Mouse (Mus musculus): ENCODE data around the gene Asb18. TPM values are rescaled to one million over a fixed set of nuclear protein-coding genes. Genes with fewer than 3 reads are reported as not detected.

The Asb18 gene
- polyA plus RNA-seq, 1 experiment from 2014 or later = not detected

GRCm38 (mm10) chr1:89992256-89992655 lies 22.2 kb downstream of the Asb18 start:
- Histone ChIP-seq H3K36me3 (ENCODE audit: control insufficient read depth, insufficient read depth, low read length) (no peaks in the 10 kb centered on the region), H3K4me2 (ENCODE audit: low read depth, low read length) (peak overlapping the region; percentile 38; the same call in 1 of the 2 replicates), H3K27ac (ENCODE audit: low read length) (no peak overlapping the region), H3K4me3 (ENCODE audit: low read length) (peak overlapping the region; percentile 18; the same call in 1 of the 2 replicates), H3K9ac (ENCODE audit: low read depth, low read length) (no peak overlapping the region), H3K4me1 (ENCODE audit: control insufficient read depth, insufficient read depth, low read length) (peaks cover 3% of the 10 kb centered on the region; the same call in 1 of the 2 replicates), H3K9me3 (ENCODE audit: control insufficient read depth, low read length) (no peaks in the 10 kb centered on the region), H3K27me3 (replicated peaks; ENCODE audit: control insufficient read depth, insufficient read depth, low read length) (peaks cover 33% of the 10 kb centered on the region)
- no peak for ATAC-seq
- WGBS = 3% methylated on average over 25 of the region's 25 CpGs

- Histone ChIP-seq H3K4me3 (ENCODE audit: low read length) (no peak overlapping the region), H3K27ac (ENCODE audit: low read length) (no peak overlapping the region), H3K27me3 (replicated peaks; ENCODE audit: control insufficient read depth, insufficient read depth, low read length) (peaks cover 2% of the 10 kb centered on the region; the same call in 1 of the 2 replicates), H3K9me3 (ENCODE audit: control insufficient read depth, low read length) (no peaks in the 10 kb centered on the region), H3K36me3 (ENCODE audit: control insufficient read depth, insufficient read depth, low read length) (no peaks in the 10 kb centered on the region), H3K4me1 (ENCODE audit: control insufficient read depth, insufficient read depth, low read length) (no peaks in the 10 kb centered on the region), H3K9ac (ENCODE audit: low read depth, low read length) (no peak overlapping the region), H3K4me2 (ENCODE audit: low read depth, low read length) (no peak overlapping the region)
- no peak for ATAC-seq
- WGBS = 89% methylated on average over 8 of the region's 8 CpGs
Observed at GRCm38 (mm10) chr1:89977261-89977660, 37.2 kb downstream of the Asb18 start.

GRCm38 (mm10) chr1:89976411-89976810 lies 38.1 kb downstream of the Asb18 start:
- Histone ChIP-seq H3K36me3 (ENCODE audit: control insufficient read depth, insufficient read depth, low read length) (no peaks in the 10 kb centered on the region), H3K27ac (ENCODE audit: low read length) (no peak overlapping the region), H3K4me1 (ENCODE audit: control insufficient read depth, insufficient read depth, low read length) (no peaks in the 10 kb centered on the region), H3K9ac (ENCODE audit: low read depth, low read length) (no peak overlapping the region), H3K9me3 (ENCODE audit: control insufficient read depth, low read length) (no peaks in the 10 kb centered on the region), H3K27me3 (replicated peaks; ENCODE audit: control insufficient read depth, insufficient read depth, low read length) (no peaks in the 10 kb centered on the region), H3K4me3 (ENCODE audit: low read length) (no peak overlapping the region), H3K4me2 (ENCODE audit: low read depth, low read length) (no peak overlapping the region)
- WGBS = 77% methylated on average over 8 of the region's 8 CpGs
- no peak for ATAC-seq

- ATAC-seq = no peak
- 77% methylated on average over 8 of the region's 8 CpGs for WGBS
- H3K4me1 ChIP-seq (ENCODE audit: control insufficient read depth, insufficient read depth, low read length) = no peaks in the 10 kb centered on the region
- H3K4me2 ChIP-seq (ENCODE audit: low read depth, low read length) = no peak overlapping the region
- no peak overlapping the region for H3K9ac ChIP-seq (ENCODE audit: low read depth, low read length)
- no peaks in the 10 kb centered on the region for H3K9me3 ChIP-seq (ENCODE audit: control insufficient read depth, low read length)
- H3K27ac ChIP-seq (ENCODE audit: low read length) = no peak overlapping the region
- H3K36me3 ChIP-seq (ENCODE audit: control insufficient read depth, insufficient read depth, low read length) = no peaks in the 10 kb centered on the region
- peaks cover 10% of the 10 kb centered on the region for H3K27me3 ChIP-seq (replicated peaks; ENCODE audit: control insufficient read depth, insufficient read depth, low read length)
- H3K4me3 ChIP-seq (ENCODE audit: low read length) = no peak overlapping the region
Observed at GRCm38 (mm10) chr1:89974541-89974940, 39.9 kb downstream of the Asb18 start.

GRCm38 (mm10) chr1:89971848-89972247 lies 42.6 kb downstream of the Asb18 start:
- no peak overlapping the region for H3K27ac ChIP-seq (ENCODE audit: low read length)
- 41% methylated on average over 8 of the region's 8 CpGs for WGBS
- no peaks in the 10 kb centered on the region for H3K36me3 ChIP-seq (ENCODE audit: control insufficient read depth, insufficient read depth, low read length)
- H3K4me1 ChIP-seq (ENCODE audit: control insufficient read depth, insufficient read depth, low read length) = no peaks in the 10 kb centered on the region; the same call in 1 of the 2 replicates
- no peak overlapping the region for H3K4me3 ChIP-seq (ENCODE audit: low read length)
- peaks cover 32% of the 10 kb centered on the region for H3K27me3 ChIP-seq (replicated peaks; ENCODE audit: control insufficient read depth, insufficient read depth, low read length)
- H3K9me3 ChIP-seq (ENCODE audit: control insufficient read depth, low read length) = no peaks in the 10 kb centered on the region
- H3K9ac ChIP-seq (ENCODE audit: low read depth, low read length) = no peak overlapping the region
- ATAC-seq = no peak
- H3K4me2 ChIP-seq (ENCODE audit: low read depth, low read length) = no peak overlapping the region

GRCm38 (mm10) chr1:89969714-89970110 lies 44.8 kb downstream of the Asb18 start:
- no peak for ATAC-seq
- peaks cover 35% of the 10 kb centered on the region for H3K27me3 ChIP-seq (replicated peaks; ENCODE audit: control insufficient read depth, insufficient read depth, low read length)
- 82% methylated on average over 4 of the region's 4 CpGs for WGBS

GRCm38 (mm10) chr1:89969072-89969713 lies 45.3 kb downstream of the Asb18 start:
- WGBS = 56% methylated on average over 10 of the region's 10 CpGs
- peaks cover 35% of the 10 kb centered on the region for H3K27me3 ChIP-seq (replicated peaks; ENCODE audit: control insufficient read depth, insufficient read depth, low read length)
- no peaks in the 10 kb centered on the region for H3K36me3 ChIP-seq (ENCODE audit: control insufficient read depth, insufficient read depth, low read length)
- no peaks in the 10 kb centered on the region; the same call in 1 of the 2 replicates for H3K4me1 ChIP-seq (ENCODE audit: control insufficient read depth, insufficient read depth, low read length)
- no peak overlapping the region for H3K9ac ChIP-seq (ENCODE audit: low read depth, low read length)
- H3K9me3 ChIP-seq (ENCODE audit: control insufficient read depth, low read length) = no peaks in the 10 kb centered on the region
- no peak overlapping the region for H3K27ac ChIP-seq (ENCODE audit: low read length)
- no peak overlapping the region for H3K4me2 ChIP-seq (ENCODE audit: low read depth, low read length)
- no peak for ATAC-seq
- no peak overlapping the region for H3K4me3 ChIP-seq (ENCODE audit: low read length)

More at GRCm38 (mm10) chr1:89969714-89970110, 44.8 kb downstream of the Asb18 start:
- Histone ChIP-seq H3K4me2 (ENCODE audit: low read depth, low read length) (no peak overlapping the region), H3K27ac (ENCODE audit: low read length) (no peak overlapping the region), H3K4me1 (ENCODE audit: control insufficient read depth, insufficient read depth, low read length) (no peaks in the 10 kb centered on the region; the same call in 1 of the 2 replicates), H3K9ac (ENCODE audit: low read depth, low read length) (no peak overlapping the region), H3K9me3 (ENCODE audit: control insufficient read depth, low read length) (no peaks in the 10 kb centered on the region), H3K36me3 (ENCODE audit: control insufficient read depth, insufficient read depth, low read length) (no peaks in the 10 kb centered on the region), H3K4me3 (ENCODE audit: low read length) (no peak overlapping the region)

- peak; percentile 42; the same call in 1 of the 2 replicates for ATAC-seq
- H3K9me3 ChIP-seq (ENCODE audit: control insufficient read depth, low read length) = no peaks in the 10 kb centered on the region
- under 1% methylated on average over 94 of the region's 95 CpGs for WGBS
- no peaks in the 10 kb centered on the region; the same call in 1 of the 2 replicates for H3K4me1 ChIP-seq (ENCODE audit: control insufficient read depth, insufficient read depth, low read length)
- peak overlapping the region; percentile 61 for H3K9ac ChIP-seq (ENCODE audit: low read depth, low read length)
- no peaks in the 10 kb centered on the region for H3K36me3 ChIP-seq (ENCODE audit: control insufficient read depth, insufficient read depth, low read length)
- peak overlapping the region; percentile 95 for H3K4me2 ChIP-seq (ENCODE audit: low read depth, low read length)
- H3K27ac ChIP-seq (ENCODE audit: low read length) = no peak overlapping the region
- H3K4me3 ChIP-seq (ENCODE audit: low read length) = peak overlapping the region; percentile 55
- peaks cover 35% of the 10 kb centered on the region for H3K27me3 ChIP-seq (replicated peaks; ENCODE audit: control insufficient read depth, insufficient read depth, low read length)
Observed at GRCm38 (mm10) chr1:89968111-89968851, 46.2 kb downstream of the Asb18 start.

- Histone ChIP-seq H3K4me1 (ENCODE audit: control insufficient read depth, insufficient read depth, low read length) (no peaks in the 10 kb centered on the region; the same call in 1 of the 2 replicates), H3K27ac (ENCODE audit: low read length) (no peak overlapping the region), H3K9me3 (ENCODE audit: control insufficient read depth, low read length) (no peaks in the 10 kb centered on the region), H3K36me3 (ENCODE audit: control insufficient read depth, insufficient read depth, low read length) (no peaks in the 10 kb centered on the region), H3K4me2 (ENCODE audit: low read depth, low read length) (peak overlapping the region; percentile 95), H3K4me3 (ENCODE audit: low read length) (no peak overlapping the region), H3K9ac (ENCODE audit: low read depth, low read length) (no peak overlapping the region), H3K27me3 (replicated peaks; ENCODE audit: control insufficient read depth, insufficient read depth, low read length) (peaks cover 35% of the 10 kb centered on the region)
- no peak for ATAC-seq
- 17% methylated on average over 9 of the region's 9 CpGs for WGBS
Observed at GRCm38 (mm10) chr1:89967585-89967984, 46.9 kb downstream of the Asb18 start.

Data from intestine, embryonic 16.5 days (tissue).